Mouse (Mus musculus): ENCODE measurements around the gene Rasgef1b. TPM values are rescaled to one million over a fixed set of nuclear protein-coding genes. Genes with fewer than 3 reads are reported as not detected.

Rasgef1b gene
- total and polyA plus RNA-seq, 3 experiments = 0.17 to 0.26 (median 0.21) TPM

- H3K4me2 ChIP-seq (ENCODE audit: insufficient read depth, low read depth, poor library complexity, severe bottlenecking) = no peak overlapping the region
- DNase-seq (ENCODE audit: extremely low read depth) = no peak
- dilution Hi-C loops (cut with MboI; ENCODE audit: extremely low pct_ligation_motif_present, extremely low pct_unique_long_range_greater_than_20kb, low sequenced_read_pairs) = no loop called here
- peaks cover 0 to 4% of the 10 kb centered on the region in 2 experiments; a peak in 2 of 4 replicates for H3K4me1 ChIP-seq (ENCODE audit: control insufficient read depth in 1 of 2, insufficient read depth in 2 of 2)
- TF ChIP-seq E2F4 (IDR thresholded peaks at IDR 0.05; ENCODE audit: insufficient replicate concordance, low read depth, low read length) (no peak), USF1 (IDR thresholded peaks at IDR 0.05; ENCODE audit: low read depth, low read length) (no peak), MXI1 (IDR thresholded peaks at IDR 0.05; ENCODE audit: low read depth, low read length) (no peak), BHLHE40 (IDR thresholded peaks at IDR 0.05; ENCODE audit: low read depth, low read length) (no peak)
- no peaks in the 10 kb centered on the region for H3K79me2 ChIP-seq (replicated peaks; ENCODE audit: control insufficient read depth, extremely low read depth, insufficient read depth, poor library complexity, severe bottlenecking)
- no peaks in the 10 kb centered on the region for H3K36me3 ChIP-seq (replicated peaks in 1 of 2; ENCODE audit: control insufficient read depth in 1 of 2, insufficient read depth in 1 of 2, low read length in 1 of 2)
- H3K9me3 ChIP-seq (replicated peaks; ENCODE audit: low read length) = no peaks in the 10 kb centered on the region
- H3K27ac ChIP-seq (ENCODE audit: insufficient read depth, low read depth) = no peak overlapping the region
- in situ Hi-C loops (cut with MboI; ENCODE audit: low pct_ligation_motif_present, low pct_unique_long_range_greater_than_20kb, low sequenced_read_pairs) = no loop called here
- H3K9ac ChIP-seq (ENCODE audit: insufficient read depth, low read depth) = no peak overlapping the region
- H3K27me3 ChIP-seq (replicated peaks) = peaks cover 2% of the 10 kb centered on the region
- no peak overlapping the region for H3K4me3 ChIP-seq (replicated peaks in 1 of 3; ENCODE audit: low read depth in 2 of 3, low read length in 2 of 3, poor library complexity in 1 of 3)
Measured at GRCm38 (mm10) chr5:99419872-99420271, 309.0 kb downstream of the Rasgef1b start.

GRCm38 (mm10) chr5:99416902-99417301 is 312.0 kb downstream of the Rasgef1b start:
- Histone ChIP-seq H3K9ac (ENCODE audit: insufficient read depth, low read depth) (no peak overlapping the region), H3K9me3 (replicated peaks; ENCODE audit: low read length) (no peaks in the 10 kb centered on the region), H3K4me2 (ENCODE audit: insufficient read depth, low read depth, poor library complexity, severe bottlenecking) (no peak overlapping the region), H3K4me3 (replicated peaks in 1 of 3; ENCODE audit: low read depth in 2 of 3, low read length in 2 of 3, poor library complexity in 1 of 3) (no peak overlapping the region), H3K27ac (ENCODE audit: insufficient read depth, low read depth) (no peak overlapping the region), H3K27me3 (replicated peaks) (peaks cover 2% of the 10 kb centered on the region), H3K79me2 (replicated peaks; ENCODE audit: control insufficient read depth, extremely low read depth, insufficient read depth, poor library complexity, severe bottlenecking) (no peaks in the 10 kb centered on the region), H3K36me3 (replicated peaks in 1 of 2; ENCODE audit: control insufficient read depth in 1 of 2, insufficient read depth in 1 of 2, low read length in 1 of 2) (no peaks in the 10 kb centered on the region), H3K4me1 (ENCODE audit: control insufficient read depth in 1 of 2, insufficient read depth in 2 of 2) (peaks cover 0 to 27% of the 10 kb centered on the region in 2 experiments; a peak in 2 of 4 replicates)
- no peak for DNase-seq (ENCODE audit: extremely low read depth)
- in situ Hi-C loops (cut with MboI; ENCODE audit: low pct_ligation_motif_present, low pct_unique_long_range_greater_than_20kb, low sequenced_read_pairs) = no loop called here
- TF ChIP-seq MAX (IDR thresholded peaks at IDR 0.05; ENCODE audit: low read length) (no peak), CHD2 (IDR thresholded peaks at IDR 0.05; ENCODE audit: low read length) (no peak), PAX5 (IDR thresholded peaks at IDR 0.05; ENCODE audit: low read length) (no peak), ZMIZ1 (IDR thresholded peaks at IDR 0.05; ENCODE audit: low read depth, low read length) (no peak), HCFC1 (IDR thresholded peaks at IDR 0.05; ENCODE audit: low read depth, low read length) (no peak)
- dilution Hi-C loops (cut with MboI; ENCODE audit: extremely low pct_ligation_motif_present, extremely low pct_unique_long_range_greater_than_20kb, low sequenced_read_pairs) = no loop called here

- Histone ChIP-seq H3K4me1 (ENCODE audit: control insufficient read depth in 1 of 2, insufficient read depth in 2 of 2) (peaks cover 0 to 36% of the 10 kb centered on the region in 2 experiments; a peak in 2 of 4 replicates), H3K4me2 (ENCODE audit: insufficient read depth, low read depth, poor library complexity, severe bottlenecking) (no peak overlapping the region), H3K9me3 (replicated peaks; ENCODE audit: low read length) (no peaks in the 10 kb centered on the region), H3K9ac (ENCODE audit: insufficient read depth, low read depth) (no peak overlapping the region), H3K79me2 (replicated peaks; ENCODE audit: control insufficient read depth, extremely low read depth, insufficient read depth, poor library complexity, severe bottlenecking) (no peaks in the 10 kb centered on the region), H3K4me3 (replicated peaks in 1 of 3; ENCODE audit: low read depth in 2 of 3, low read length in 2 of 3, poor library complexity in 1 of 3) (no peak overlapping the region), H3K27me3 (replicated peaks) (peaks cover 2% of the 10 kb centered on the region), H3K27ac (ENCODE audit: insufficient read depth, low read depth) (no peak overlapping the region), H3K36me3 (replicated peaks in 1 of 2; ENCODE audit: control insufficient read depth in 1 of 2, insufficient read depth in 1 of 2, low read length in 1 of 2) (no peaks in the 10 kb centered on the region)
- DNase-seq (ENCODE audit: extremely low read depth) = no peak
- dilution Hi-C loops (cut with MboI; ENCODE audit: extremely low pct_ligation_motif_present, extremely low pct_unique_long_range_greater_than_20kb, low sequenced_read_pairs) = no loop called here
- no peak for TF ChIP-seq USF1 (IDR thresholded peaks at IDR 0.05; ENCODE audit: low read depth, low read length)
- in situ Hi-C loops (cut with MboI; ENCODE audit: low pct_ligation_motif_present, low pct_unique_long_range_greater_than_20kb, low sequenced_read_pairs) = no loop called here
Measured at GRCm38 (mm10) chr5:99415676-99416075, 313.2 kb downstream of the Rasgef1b start.
